Mouse (Mus musculus) adrenal gland, adult 8-10 months (tissue): ENCODE data around the gene Fzd4. TPM values are rescaled to one million over a fixed set of nuclear protein-coding genes. Genes with fewer than 3 reads are reported as not detected.

Experiments
- DNase-seq: peaks from one replicate; pipeline ENCODE4 v3.0.0; 2022
- total RNA-seq, 4 experiments: library from RNA; stranded (reverse); gene quantifications; 2 replicates each; pipeline ENCODE4 v1.2.4; 2022

Gene Fzd4
- total RNA-seq, 4 experiments from 2014 or later: 21.9 to 43.3 (median 26.8) TPM

DNA sequence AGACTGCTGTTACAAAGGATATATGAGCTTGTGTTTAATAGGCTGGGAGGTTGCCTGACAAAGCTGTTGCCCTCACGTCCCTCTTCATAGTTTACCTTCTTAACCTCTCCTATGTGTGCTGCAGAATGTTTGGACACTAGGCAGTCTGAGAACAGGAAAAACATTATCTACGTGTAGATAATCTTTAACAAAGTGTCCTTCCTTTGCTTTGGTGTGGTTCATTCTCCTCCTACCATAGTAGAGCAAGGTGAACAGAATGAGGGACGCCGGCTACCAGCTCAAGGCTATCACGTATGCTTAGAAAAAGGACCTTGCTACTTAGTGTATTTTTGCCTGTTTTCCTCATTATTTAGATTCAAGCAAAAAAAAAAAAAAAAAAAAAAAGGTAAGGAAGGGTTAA is 24.6 kb downstream of the Fzd4 start:
- no peak for DNase-seq

DNA sequence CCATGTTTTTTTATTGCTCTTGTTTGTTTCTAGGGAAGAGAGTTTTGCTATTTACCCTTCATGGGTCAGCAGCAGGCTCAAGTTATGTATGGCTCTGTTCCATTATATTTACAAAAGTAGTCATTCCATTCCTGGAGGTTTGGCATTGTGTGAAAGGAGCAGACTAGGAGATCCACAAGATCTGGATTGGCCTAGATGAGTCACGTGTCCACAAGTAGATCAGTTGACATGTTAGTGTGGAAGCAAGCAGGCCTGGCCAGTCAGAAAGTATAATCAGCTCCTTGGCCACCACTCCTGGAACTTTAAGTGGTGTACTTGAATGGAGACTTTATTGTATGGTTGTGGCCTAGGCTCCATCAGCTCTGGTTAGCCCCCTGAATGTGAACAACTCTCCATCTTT is 25.2 kb downstream of the Fzd4 start:
- DNase-seq: no peak

DNA sequence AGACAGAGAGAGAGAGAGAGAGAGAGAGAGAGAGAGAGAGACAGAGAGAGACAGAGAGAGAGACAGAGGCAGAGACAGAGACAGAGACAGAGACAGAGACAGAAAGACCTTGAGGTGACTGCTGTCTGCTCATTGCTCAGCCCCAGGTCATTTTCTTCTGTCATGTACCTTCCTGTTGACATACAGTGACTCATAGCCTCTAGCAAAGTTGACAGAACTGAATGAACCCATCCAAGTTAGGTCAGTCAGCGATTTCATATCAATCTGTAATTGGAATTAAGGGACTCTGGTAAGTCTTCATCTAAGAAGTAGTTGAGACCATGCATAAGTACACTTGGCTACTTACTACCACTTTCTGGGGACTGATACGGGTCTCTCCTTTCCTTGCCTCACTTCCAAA is 27.0 kb downstream of the Fzd4 start:
- DNase-seq: no peak

DNA sequence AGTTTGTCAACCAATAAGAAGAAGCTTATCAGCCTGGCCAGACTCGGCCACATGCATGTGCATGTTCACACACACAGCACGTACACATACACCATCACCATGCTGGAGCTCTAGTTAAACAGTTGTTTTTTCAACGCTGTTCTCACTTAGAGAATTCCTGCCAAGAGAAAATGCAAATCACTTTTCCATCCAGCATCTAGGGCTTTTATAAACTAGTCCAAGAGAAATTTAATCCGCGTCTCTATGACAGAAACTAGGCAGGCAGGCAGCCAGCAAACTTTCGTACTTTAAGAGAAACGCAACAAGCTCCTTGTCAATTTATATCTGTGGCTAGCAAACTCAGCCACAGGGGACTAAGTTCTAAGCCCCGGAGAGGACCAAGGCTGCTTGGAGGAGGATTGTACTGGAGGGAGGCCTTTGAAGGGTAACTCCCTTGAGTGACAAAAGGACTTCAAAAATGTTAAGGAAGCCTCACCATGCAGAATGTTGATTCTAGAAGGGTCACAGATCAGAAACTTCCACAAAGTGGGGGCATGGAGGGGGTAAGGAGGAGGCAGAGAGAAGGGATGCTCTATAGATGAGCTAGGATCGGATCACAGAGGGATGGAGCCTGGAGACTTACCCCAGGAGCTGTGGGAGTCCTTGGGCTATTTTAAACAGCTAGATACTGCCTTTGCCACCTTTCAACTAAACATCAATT is 29.2 kb downstream of the Fzd4 start:
- no peak for DNase-seq

DNA sequence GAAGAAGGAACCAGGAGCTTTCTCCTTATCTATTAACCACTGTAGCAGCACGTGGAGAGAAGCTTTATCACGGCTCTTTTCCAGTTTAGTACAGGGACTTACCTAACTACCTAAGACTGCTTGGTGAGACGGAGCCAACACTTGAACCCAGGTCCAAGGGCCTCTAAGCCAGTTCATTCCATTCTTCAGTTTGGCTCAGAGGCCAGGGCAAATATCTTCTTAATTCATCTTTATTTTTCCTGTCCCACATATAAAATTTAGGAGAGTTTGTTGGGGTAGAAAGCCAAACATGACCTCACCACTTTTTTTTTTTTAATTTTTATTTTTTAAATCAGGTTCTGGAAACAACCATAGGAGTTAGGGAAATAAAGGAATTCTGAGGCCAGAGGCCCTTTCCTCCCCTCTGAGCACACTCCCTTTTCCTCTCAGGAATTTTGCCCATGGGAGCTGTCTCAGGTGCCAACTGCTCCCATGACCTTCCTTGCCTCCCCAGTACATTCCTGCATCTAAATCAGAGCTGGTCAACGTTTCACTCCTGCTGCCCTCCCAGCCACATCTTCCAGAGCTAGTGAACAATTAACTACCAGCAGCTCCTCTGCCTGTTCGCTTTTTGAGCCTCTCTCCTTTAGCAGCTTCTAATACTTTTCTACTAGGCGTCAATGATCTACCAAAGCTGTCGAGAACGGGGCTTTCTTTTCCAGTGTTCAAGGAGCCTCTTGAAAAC is 29.9 kb downstream of the Fzd4 start:
- DNase-seq: no peak

DNA sequence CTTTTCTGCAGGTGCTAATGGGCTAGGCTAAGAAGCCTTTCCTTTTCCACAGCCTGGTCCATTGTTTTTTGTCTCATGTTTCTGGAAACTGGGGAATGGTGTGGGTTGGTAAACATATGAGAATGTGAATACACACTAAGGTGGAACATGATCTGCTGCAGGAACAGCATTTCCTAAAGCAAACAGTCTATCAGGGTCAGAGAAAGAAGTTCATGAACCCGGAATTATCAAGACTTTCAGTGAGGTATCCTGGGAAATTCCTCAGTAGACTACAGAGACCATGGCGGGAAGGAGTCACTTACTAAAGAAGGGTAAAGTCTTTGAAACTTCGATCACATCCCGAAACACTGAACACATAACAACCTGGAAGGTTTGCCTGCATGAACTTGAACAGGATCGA is 32.2 kb downstream of the Fzd4 start:
- DNase-seq: no peak

DNA sequence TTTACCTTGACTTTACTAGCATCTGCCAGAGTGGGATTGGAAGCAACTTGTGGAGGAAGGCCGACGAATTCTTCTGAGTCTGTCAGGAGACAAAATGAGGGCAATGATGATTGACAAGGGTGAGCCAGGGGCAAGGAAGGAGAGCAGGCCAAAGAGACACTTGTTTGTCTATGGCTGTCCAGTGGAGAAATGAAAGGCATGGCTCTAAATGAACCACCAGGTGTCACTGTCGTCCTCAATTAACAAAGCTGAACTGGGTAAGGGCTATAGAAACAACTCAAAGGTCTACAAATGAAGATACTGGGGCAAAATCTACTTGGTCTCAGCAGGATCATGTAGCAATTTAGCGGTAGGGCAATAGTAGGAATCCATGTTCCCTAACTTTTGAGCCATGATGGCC is 33.4 kb downstream of the Fzd4 start:
- no peak for DNase-seq

DNA sequence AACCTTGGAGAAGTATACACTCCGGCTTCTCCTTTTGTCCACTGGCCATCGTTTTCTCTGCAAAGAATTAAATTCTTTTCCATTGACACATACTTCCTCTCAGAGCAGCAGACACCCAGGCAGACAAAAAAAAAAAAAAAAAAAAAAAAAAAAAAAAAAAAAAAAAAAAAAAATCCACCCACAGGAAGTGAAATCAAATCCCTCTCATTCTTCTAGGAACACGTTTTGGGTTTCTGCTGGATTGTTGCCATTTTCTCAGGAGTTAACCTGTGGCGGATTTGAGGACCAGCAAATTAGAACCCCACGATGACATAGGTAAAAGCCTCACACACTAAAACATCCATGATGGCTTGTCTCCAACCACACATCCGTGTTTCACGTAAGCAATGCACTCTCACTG is 37.1 kb downstream of the Fzd4 start:
- no peak for DNase-seq

DNA sequence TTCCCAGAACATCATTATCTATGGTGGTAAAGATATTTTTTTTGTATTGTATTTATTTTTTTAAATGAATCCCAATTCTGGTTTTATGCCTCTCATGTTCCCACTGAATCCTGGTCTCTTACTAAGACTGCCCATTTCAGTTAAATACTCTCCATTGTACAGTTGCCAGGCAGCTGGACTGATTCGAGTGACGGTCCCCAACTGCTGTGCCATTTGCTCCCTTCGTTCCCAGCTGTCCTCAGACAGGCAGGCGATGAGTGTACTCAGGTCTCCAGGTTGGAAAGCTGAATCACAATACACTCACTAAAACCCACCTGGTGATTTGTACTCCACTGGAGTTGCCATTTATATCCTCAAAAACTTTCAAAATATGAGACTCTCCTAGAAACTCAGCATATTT is 38.1 kb downstream of the Fzd4 start:
- DNase-seq: no peak

DNA sequence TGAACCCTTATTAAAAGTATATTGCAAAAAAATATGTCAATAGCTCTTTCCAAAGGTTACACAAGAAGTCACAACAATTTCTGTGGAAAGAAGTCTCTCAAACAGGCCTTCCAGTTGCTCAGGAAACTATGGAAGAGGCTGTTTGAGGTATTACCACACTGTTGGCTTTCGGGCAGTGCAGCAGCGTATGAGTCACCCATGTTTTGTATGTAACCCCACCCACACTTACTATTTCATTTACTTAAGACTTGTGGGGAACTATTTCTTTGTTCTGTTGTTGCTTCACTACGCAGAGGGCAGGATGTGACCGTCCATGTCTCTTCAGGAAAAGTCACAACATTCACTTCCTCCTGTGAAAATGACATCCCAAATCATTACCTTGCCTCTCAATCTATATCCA is 41.0 kb downstream of the Fzd4 start:
- no peak for DNase-seq

DNA sequence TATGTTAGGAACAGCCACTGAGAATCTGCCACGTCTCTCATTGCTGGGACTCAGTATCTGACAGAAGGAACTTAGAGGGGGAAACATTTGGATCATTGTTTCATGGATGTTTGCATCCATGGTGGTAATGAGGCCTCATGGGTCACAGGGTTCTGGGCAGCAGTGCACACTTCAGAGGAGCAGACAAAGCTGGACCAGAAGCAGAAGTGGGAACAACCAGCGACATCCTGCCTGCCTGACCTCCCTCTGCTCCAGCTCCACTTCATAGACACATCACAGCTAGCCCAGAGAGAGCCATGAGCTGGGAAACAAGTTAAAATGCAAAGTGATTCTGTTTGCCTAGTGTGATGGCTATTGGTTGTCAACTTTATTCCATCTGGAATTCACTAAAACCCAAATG is 46.2 kb downstream of the Fzd4 start:
- DNase-seq: no peak

DNA sequence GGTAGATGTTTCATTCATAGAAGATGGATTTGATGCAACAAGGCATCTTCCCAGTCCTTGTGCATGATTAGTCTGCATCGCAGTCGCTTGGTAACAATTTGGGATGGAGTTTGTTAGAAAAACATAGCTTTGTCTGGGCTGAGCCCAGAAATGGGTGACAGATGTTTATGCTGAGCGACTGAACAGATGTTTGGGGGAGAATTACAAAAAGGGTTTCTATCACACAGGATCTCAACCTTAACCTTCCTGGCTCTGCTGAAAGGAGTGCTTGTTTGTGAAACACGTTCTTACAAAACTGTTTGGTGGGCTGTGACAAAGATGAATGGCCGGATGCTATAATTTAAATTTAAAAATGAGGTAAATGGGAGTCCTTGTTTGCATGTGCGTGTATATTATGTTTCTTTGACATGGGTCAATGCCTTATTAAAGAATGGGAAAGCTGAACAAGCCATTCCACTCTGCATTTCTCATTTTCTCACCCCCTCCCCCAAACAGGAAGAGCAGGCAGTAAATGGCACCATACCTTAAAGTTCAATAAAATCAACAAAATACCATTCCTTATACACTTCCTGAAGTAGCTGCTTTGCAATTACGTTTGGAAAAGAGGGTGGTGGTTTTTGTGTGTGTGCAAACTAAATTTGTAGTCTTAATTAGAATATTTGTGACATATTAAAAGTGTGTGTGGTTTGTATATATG is 52.4 kb downstream of the Fzd4 start:
- DNase-seq: no peak

DNA sequence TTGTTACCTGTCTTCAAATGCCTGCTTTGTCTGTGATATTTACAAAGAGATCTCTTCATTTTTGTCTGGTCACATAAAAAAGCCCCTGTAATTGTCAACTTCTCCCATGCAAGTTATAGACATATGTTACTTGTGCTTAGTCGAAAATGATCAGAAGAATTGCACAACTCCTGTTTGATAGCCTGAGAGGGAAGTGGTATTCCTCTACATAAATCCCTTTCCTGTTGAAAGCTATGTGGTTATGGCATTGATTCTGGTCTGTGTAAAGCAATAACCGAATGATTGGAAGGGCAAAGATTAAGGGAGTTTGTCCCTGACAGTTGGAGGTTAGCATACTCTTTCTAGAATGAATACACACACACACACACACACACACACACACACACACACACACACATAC is 55.5 kb downstream of the Fzd4 start:
- DNase-seq: no peak

DNA sequence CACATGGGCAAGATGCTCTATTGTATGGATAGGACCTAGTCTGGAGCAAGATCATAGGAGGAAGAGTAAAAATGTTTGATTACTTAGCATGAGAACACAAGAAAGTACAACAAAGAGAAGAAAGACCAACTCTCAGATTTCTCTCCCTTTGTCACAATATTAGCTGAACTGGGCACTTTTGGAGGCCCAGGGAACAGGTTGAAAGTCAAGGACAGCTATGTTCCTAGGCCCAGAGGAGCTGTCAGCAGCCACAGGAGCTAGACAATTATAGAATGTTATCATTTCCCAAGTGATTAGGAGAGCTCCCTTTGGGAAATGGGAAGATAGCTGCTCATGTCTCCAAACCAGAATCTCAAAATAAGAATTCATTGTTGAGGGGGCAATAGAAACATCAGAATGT is 56.8 kb downstream of the Fzd4 start:
- DNase-seq: no peak

DNA sequence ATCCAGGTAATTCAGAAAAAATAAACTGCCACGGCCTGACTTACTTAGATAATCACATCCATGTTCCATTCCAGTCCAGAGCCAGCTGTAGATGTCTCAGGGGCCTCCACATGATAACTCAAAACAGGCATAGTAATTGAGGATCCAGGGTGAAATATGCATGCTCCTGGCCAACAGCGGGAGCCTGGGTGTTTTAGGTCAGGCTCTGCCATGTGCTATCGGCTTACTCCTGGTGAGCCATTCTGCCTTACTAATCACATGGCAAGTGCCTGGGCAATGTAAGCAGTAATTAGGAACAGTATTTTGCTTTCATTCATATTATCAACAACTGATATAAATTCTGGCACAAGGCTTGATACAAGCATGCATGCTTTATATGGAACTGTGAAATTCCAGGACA is 57.2 kb downstream of the Fzd4 start:
- no peak for DNase-seq

Other genes with a start within 250 kb of the Fzd4 start
- 10 to 100 TPM; 54.6 to 97.9 (median 82.9) TPM for gene Tmem135, start 133 bp upstream of the Fzd4 start, total RNA-seq
- gene Prss23, start 122.8 kb downstream of the Fzd4 start, total RNA-seq: 10 to 100 TPM; 13.8 to 22.0 (median 17.5) TPM
- gene Me3, start 228.0 kb downstream of the Fzd4 start, total RNA-seq: 10 to 100 TPM in 2 of 4 experiments, 1 to 10 TPM in 2; 1.9 to 15.0 (median 8.2) TPM